Mouse (Mus musculus) right cerebral cortex, adult 18-20 months (tissue): ENCODE results near the gene Vmn1r120.
"Not testable (repeated sequence)": the region's sequence is repeated elsewhere in the genome, so short reads cannot be mapped to it uniquely, and the experiment has no call there.

Source experiments
- DNase-seq: peaks from one replicate; pipeline ENCODE4 v3.0.0; 2022; ENCODE audit warnings: mixed read lengths

Vmn1r120 gene

DNA sequence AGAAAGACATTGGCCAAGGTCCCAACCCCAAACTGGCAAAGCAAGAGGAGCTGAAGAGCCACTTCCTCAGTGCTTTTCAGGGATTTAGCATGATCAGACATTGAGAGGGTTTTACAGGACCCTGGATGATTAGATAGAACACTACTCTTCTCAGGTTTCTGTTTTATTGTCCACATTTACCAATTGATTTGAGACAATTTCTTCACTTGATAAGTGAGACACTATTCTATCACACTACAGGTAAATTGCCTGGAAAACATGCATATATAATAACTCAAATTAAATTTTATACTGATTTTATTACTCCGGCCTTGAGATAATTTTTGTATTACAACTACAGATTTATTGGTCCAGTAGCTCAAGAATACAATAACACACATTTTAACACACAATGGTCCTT is at the start of gene Vmn1r120:
Gene Vmn1r120 (minus strand): TSS at position 101 of the 400 bp plus-strand sequence.
- not testable (repeated sequence) for DNase-seq

DNA sequence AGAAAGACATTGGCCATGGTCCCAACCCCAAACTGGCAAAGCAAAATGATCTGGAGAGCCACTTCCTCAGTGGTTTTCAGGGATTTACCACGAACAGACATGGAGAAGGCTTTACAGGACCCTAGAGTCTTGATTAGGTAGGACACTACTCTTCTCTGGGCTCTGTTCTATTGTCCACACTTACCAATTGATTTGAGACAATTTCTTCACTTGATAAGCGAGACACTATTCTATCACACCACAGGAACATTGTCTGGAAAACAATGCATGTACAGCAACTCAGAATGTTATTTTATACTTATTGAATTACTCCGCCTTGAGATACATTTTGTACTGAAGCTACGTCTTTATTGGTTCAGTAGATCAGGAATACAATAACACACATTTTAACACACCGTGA is 44.8 kb upstream of the Vmn1r120 start, which contains the start of gene Vmn1r121:
Gene Vmn1r121 (minus strand): TSS at position 101 of the 400 bp plus-strand sequence.
- not testable (repeated sequence) for DNase-seq

DNA sequence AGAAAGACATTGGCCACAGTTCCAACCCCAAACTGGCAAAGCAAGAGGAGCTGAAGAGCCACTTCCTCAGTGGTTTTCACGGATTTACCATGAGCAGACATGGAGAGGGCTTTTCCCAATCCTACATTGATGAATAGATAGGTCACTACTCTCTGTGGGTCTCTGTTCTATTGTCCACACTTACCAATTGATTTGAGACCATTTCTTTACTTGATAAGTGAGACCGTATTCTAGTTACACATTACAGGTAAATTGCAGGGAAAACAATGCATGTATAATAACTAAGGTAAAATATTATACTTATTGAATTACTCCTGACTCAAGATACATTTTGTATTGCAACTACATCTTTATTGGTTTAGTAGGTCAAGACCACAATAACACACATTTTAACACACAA is 41.2 kb downstream of the Vmn1r120 start, which contains the start of gene Vmn1r119:
Gene Vmn1r119 (minus strand): TSS at position 101 of the 400 bp plus-strand sequence.
- not testable (repeated sequence) for DNase-seq
